Mouse (Mus musculus) limb, embryonic 14.5 days (tissue): ENCODE data around the gene Rps6ka1. TPM values are rescaled to one million over a fixed set of nuclear protein-coding genes. Genes with fewer than 3 reads are reported as not detected.

Source experiments
- ATAC-seq: fragments of 200-750 bp; cut with Nextera tagmentation; 2 replicates; pipeline ENCODE4 v1.8.0; 2017; ENCODE audit warnings: low read depth, moderate number of reproducible peaks, moderate TSS enrichment; ENCODE audit not compliant: low FRiP score
- DNase-seq: peaks from one replicate; pipeline ENCODE4 v3.0.0-alpha.2; 2015; ENCODE audit warnings: low spot score
- H3K27ac ChIP-seq: fragments of 300-500 bp; sonication (generic); replicated peaks from 2 replicates; pipeline ENCODE4 v1.5.1; 2014; ENCODE audit warnings: low read depth, mild to moderate bottlenecking, low read length, moderate library complexity, mixed read lengths
- H3K27me3 ChIP-seq: fragments of 300-500 bp; sonication (generic); 2 replicates; pipeline ENCODE4 v1.6.1; 2014; ENCODE audit warnings: low read length, mixed read lengths; ENCODE audit not compliant: control insufficient read depth, insufficient read depth
- H3K36me3 ChIP-seq: fragments of 300-500 bp; sonication (generic); 2 replicates; pipeline ENCODE4 v1.6.1; 2014; ENCODE audit warnings: mild to moderate bottlenecking, low read length, moderate library complexity, mixed read lengths; ENCODE audit not compliant: control insufficient read depth, insufficient read depth
- H3K4me1 ChIP-seq: fragments of 300-500 bp; sonication (generic); 2 replicates; pipeline ENCODE4 v1.6.1; 2014; ENCODE audit warnings: antibody characterized with exemption, low read length, mixed read lengths; ENCODE audit not compliant: control insufficient read depth, insufficient read depth
- H3K4me2 ChIP-seq: fragments of 300-500 bp; sonication (generic); replicated peaks from 2 replicates; pipeline ENCODE4 v1.6.1; 2014; ENCODE audit warnings: low read depth, mild to moderate bottlenecking, low read length, moderate library complexity; ENCODE audit not compliant: severe bottlenecking
- H3K4me3 ChIP-seq: fragments of 300-500 bp; sonication (generic); replicated peaks from 2 replicates; pipeline ENCODE4 v1.5.1; 2014; ENCODE audit warnings: low read length
- H3K9ac ChIP-seq: fragments of 300-500 bp; sonication (generic); 2 replicates; pipeline ENCODE4 v1.6.1; 2014; ENCODE audit warnings: mild to moderate bottlenecking, low read depth, low read length, moderate library complexity; ENCODE audit not compliant: severe bottlenecking
- H3K9me3 ChIP-seq: fragments of 300-500 bp; sonication (generic); 2 replicates; pipeline ENCODE4 v1.6.1; 2016; ENCODE audit warnings: low read length; ENCODE audit not compliant: control insufficient read depth
- POLR2A ChIP-seq: fragments of 200-500 bp; IDR thresholded peaks from 2 replicates; pipeline ENCODE4 v1.8.0; 2012; ENCODE audit warnings: inconsistent platforms, mild to moderate bottlenecking, moderate library complexity, borderline replicate concordance; ENCODE audit not compliant: insufficient read depth, insufficient read length; ENCODE audit errors: extremely low read depth
- WGBS: fragments of 180-500 bp; shearing (Covaris S2); extraction: QIAGEN DNeasy Blood & Tissue Kit; methylation state at CpG from one replicate; pipeline ENCODE4 v1.1.7; 2014; 5-methylcytosine and 5-hydroxymethylcytosine counted together
- polyA plus RNA-seq, 2 experiments: library from polyadenylated mRNA; depleted of rRNA in 1 of 2; stranded (reverse) in 1 of 2; unstranded in 1 of 2; fragments of >200 nt; fragmentation: Nextera tagmentation in 1 of 2; extraction: Ambion mirVana in 1 of 2; gene quantifications; 2 replicates each; pipeline versions ENCODE4 v1.2.1 to v1.2.3; 2012 to 2014

Gene Rps6ka1
- polyA plus RNA-seq, 2 experiments = 25.1 to 33.8 TPM

DNA sequence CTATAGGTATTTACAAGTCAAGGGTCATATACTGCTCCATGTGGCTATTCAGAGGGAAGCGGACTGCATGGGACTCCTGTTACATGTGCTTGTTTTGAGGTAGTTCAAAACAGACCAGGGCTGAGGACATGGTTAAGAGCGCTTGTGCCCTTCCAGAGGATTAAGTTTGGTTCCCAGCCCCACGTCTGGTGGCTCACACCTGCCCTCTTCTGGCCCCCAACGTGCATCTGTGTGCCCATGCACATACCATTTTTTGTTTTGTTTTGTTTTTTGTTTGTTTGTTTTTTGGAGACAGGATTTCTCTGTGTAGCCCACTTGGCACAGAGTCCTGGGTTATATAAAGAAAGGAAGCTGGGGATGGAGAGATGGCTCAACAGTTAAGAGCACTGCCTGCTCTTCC, 30.1 kb downstream of the Rps6ka1 start:
- H3K9me3 ChIP-seq = no peaks in the 10 kb centered on the region
- TF ChIP-seq POLR2A = no peak
- H3K4me1 ChIP-seq = no peaks in the 10 kb centered on the region
- H3K27ac ChIP-seq = no peak overlapping the region
- peaks cover 41% of the 10 kb centered on the region for H3K36me3 ChIP-seq
- no peaks in the 10 kb centered on the region for H3K27me3 ChIP-seq
- no peak overlapping the region for H3K4me3 ChIP-seq
- ATAC-seq (no peak), DNase-seq (no peak)
- no peak overlapping the region for H3K4me2 ChIP-seq
- no peak overlapping the region for H3K9ac ChIP-seq
- WGBS = 74% methylated on average over 4 of the region's 4 CpGs

DNA sequence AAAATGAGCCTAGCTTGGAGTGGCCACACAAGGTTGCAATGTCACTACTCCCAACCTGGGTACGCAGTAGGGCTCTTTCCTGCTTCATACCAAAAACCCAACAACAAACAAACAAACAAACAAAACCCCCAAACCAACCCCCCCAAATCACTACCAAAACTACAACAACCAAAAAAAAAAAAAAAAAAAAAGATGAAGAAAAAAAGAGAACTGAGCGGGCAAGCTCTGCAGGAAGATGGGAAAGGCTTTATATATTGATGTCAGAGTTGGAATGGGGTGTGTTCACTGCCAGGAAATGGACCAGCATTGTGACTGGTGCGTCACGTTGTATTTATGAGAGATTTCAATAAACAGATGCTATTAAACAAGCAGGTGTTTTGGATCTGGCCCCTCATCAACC, 33.0 kb downstream of the Rps6ka1 start:
- Histone ChIP-seq H3K4me1 (no peaks in the 10 kb centered on the region), H3K27ac (no peak overlapping the region), H3K36me3 (peaks cover 32% of the 10 kb centered on the region), H3K27me3 (no peaks in the 10 kb centered on the region), H3K4me2 (no peak overlapping the region), H3K9me3 (no peaks in the 10 kb centered on the region), H3K9ac (no peak overlapping the region), H3K4me3 (no peak overlapping the region)
- 89% methylated on average over 4 of the region's 4 CpGs for WGBS
- DNase-seq (no peak), ATAC-seq (no peak)
- TF ChIP-seq POLR2A = no peak

- Histone ChIP-seq H3K27me3 (no peaks in the 10 kb centered on the region), H3K4me2 (no peak overlapping the region), H3K36me3 (peaks cover 26% of the 10 kb centered on the region), H3K9me3 (no peaks in the 10 kb centered on the region), H3K4me1 (no peaks in the 10 kb centered on the region), H3K27ac (no peak overlapping the region), H3K4me3 (no peak overlapping the region), H3K9ac (peak overlapping the region; percentile 28; the same call in 1 of the 2 replicates)
- TF ChIP-seq POLR2A = no peak
- WGBS = 66% methylated on average over 10 of the region's 10 CpGs
- ATAC-seq = no peak
- no peak for DNase-seq
Measured at GRCm38 (mm10) chr4:133853630-133854029, 34.0 kb downstream of the Rps6ka1 start.

DNA sequence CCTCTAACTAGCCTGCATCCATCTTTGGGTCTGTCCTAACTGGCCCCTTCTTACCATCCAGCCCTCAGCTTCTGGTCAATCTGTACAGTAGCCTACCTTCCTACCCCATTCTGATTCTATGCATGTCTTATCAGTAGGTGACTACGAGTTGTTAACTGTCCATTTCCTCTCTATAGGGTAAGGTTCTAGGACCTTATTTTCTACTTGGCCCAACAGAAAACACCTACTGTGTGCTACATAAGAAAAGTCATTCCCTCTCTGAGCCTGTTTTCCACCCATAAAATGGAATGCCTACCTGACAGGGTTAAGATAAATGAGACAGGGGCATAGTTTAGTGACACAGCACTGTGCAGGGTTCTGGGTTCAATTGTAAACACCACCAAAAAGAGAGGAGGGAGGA, 41.0 kb downstream of the Rps6ka1 start:
- Histone ChIP-seq H3K27me3 (no peaks in the 10 kb centered on the region), H3K4me1 (no peaks in the 10 kb centered on the region), H3K27ac (no peak overlapping the region), H3K9me3 (no peaks in the 10 kb centered on the region), H3K9ac (no peak overlapping the region), H3K36me3 (peaks cover 26% of the 10 kb centered on the region), H3K4me2 (no peak overlapping the region), H3K4me3 (no peak overlapping the region)
- ATAC-seq (no peak), DNase-seq (no peak)
- WGBS = 84% methylated on average over 1 of the region's 1 CpGs
- TF ChIP-seq POLR2A = no peak

DNA sequence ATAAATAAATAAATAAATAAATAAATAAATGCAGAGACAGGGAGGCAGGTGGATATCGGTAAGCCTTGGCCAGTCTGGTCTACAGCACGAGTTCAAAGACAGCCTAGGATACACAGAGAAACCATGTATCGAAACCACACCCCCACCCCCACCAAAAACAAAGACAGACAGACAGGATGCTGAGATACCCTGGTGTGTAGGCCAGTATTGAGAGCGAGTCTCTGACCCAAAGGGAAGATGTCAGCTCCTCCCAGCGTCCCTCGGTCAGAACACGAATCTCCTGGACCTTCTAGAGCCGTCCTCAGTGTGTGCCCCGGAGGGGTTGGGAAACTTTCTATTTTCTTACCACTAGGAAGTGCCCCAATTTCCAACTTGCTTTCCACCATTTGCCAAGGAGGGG, 42.5 kb downstream of the Rps6ka1 start:
- no peak overlapping the region for H3K27ac ChIP-seq
- no peak for TF ChIP-seq POLR2A
- 90% methylated on average over 9 of the region's 9 CpGs for WGBS
- DNase-seq (no peak), ATAC-seq (no peak)
- peaks cover 16% of the 10 kb centered on the region for H3K36me3 ChIP-seq
- H3K9me3 ChIP-seq = no peaks in the 10 kb centered on the region
- H3K9ac ChIP-seq = no peak overlapping the region
- no peak overlapping the region for H3K4me2 ChIP-seq
- H3K4me1 ChIP-seq = no peaks in the 10 kb centered on the region
- H3K27me3 ChIP-seq = no peaks in the 10 kb centered on the region
- H3K4me3 ChIP-seq = no peak overlapping the region

DNA sequence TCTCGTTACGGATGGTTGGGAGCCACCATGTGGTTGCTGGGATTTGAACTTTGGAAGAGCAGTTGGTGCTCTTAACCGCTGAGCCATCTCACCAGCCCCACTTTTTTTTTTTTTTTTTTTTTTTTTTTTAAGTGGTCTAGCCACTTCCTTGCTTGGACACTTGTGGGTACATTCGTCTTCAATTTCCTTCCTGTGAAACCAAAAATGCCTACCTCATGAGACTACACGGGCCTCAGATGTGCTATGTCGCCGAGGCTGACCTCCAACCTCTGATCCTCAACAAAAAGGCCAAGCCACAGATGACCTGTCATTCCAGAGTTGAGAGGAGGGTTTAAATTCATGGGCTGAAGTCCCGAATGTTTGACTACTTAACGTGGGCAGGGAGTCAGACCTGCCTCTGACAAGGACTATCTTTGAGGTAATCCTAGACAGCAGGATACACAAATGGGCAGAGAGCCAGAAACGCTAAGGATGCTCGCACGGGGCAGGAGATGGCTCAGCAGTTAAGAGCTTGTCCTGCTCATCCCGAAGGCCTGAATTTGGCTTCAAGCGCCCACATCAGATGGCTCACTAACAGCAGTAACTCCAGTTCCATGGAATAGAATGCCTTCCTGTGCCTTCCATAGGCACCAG, 43.3 kb downstream of the Rps6ka1 start:
- ATAC-seq (no peak), DNase-seq (no peak)
- 81% methylated on average over 14 of the region's 14 CpGs for WGBS
- Histone ChIP-seq H3K27ac (no peak overlapping the region), H3K4me3 (no peak overlapping the region), H3K4me2 (no peak overlapping the region), H3K4me1 (no peaks in the 10 kb centered on the region), H3K9me3 (no peaks in the 10 kb centered on the region), H3K36me3 (peaks cover 12% of the 10 kb centered on the region), H3K9ac (no peak overlapping the region), H3K27me3 (no peaks in the 10 kb centered on the region)
- no peak for TF ChIP-seq POLR2A
